16 mouse cellular contexts compared by ENCODE assay signal in genomic region chr5:122116243-122116642, GRCm38 (mm10). TPM values are rescaled to one million over a fixed set of nuclear protein-coding genes. Genes with fewer than 3 reads are reported as not detected.
A peak's percentile ranks its signal among the peaks of the same experiment; 100 is the strongest.
DNase-seq lines count a peak whose midpoint lies in the region; ATAC-seq and TF ChIP-seq lines count a peak whose summit lies in the region.
"Had no signal": no experiment of that assay in that cellular context is flagged by ENCODE, and none has a peak within 500 bp of the region (broad histone marks: within the 10 kb centered on the region; RNA-seq: fewer than 3 reads in every experiment).

No protein-coding gene starts in this region.

- H3K27ac ChIP-seq in lung, embryonic 14.5 days (ENCODE audit: low read depth), result no peak overlapping the region
- H3K27ac ChIP-seq in small intestine, adult 2 months (ENCODE audit: insufficient read depth, low read depth, low read length), result no peak overlapping the region
- no peak overlapping the region for H3K27ac ChIP-seq in hindbrain, embryonic 16.5 days (ENCODE audit: low read depth, low read length)
- H3K27ac ChIP-seq: limb, embryonic 12.5 days had no signal

- no peak for ATAC-seq in CD4-positive, CD25-positive, alpha-beta regulatory T cell, adult 4 months
- no peak for ATAC-seq in lung, embryonic 14.5 days (ENCODE audit: insufficient read depth)
- ATAC-seq in hindbrain, embryonic 16.5 days, result no peak
- ATAC-seq: activated CD4-positive, CD25-positive, alpha-beta regulatory T cell, adult 4 months had no signal

- H3K36me3 ChIP-seq in lung, embryonic 14.5 days (ENCODE audit: insufficient read depth), result no peaks in the 10 kb centered on the region
- H3K36me3 ChIP-seq in small intestine, adult 2 months (ENCODE audit: control insufficient read depth, insufficient read depth, low read length), result no peaks in the 10 kb centered on the region
- no peaks in the 10 kb centered on the region for H3K36me3 ChIP-seq in hindbrain, embryonic 16.5 days (ENCODE audit: control insufficient read depth, insufficient read depth, low read length)
- H3K36me3 ChIP-seq: limb, embryonic 12.5 days had no signal

- H3K4me3 ChIP-seq in lung, embryonic 14.5 days (ENCODE audit: low read depth, low read length), result no peak overlapping the region
- no peak overlapping the region for H3K4me3 ChIP-seq in small intestine, adult 2 months (ENCODE audit: low read depth, low read length)
- H3K4me3 ChIP-seq in hindbrain, embryonic 16.5 days (ENCODE audit: low read length), result no peak overlapping the region
- H3K4me3 ChIP-seq: limb, embryonic 12.5 days had no signal

- H3K4me2 ChIP-seq in lung, embryonic 14.5 days, result no peak overlapping the region
- H3K4me2 ChIP-seq in hindbrain, embryonic 16.5 days (ENCODE audit: low read length), result no peak overlapping the region
- H3K4me2 ChIP-seq: limb, embryonic 12.5 days had no signal

- TF ChIP-seq POLR2A in small intestine, adult 2 months (IDR thresholded peaks at IDR 0.05; ENCODE audit: low read depth, low read length), result no peak

- 88% methylated on average over 6 of the region's 6 CpGs for WGBS in lung, embryonic 14.5 days
- 89% methylated on average over 6 of the region's 6 CpGs for WGBS in small intestine, adult 2 months
- WGBS in hindbrain, embryonic 16.5 days, result 88% methylated on average over 6 of the region's 6 CpGs

- no peaks in the 10 kb centered on the region for H3K9me3 ChIP-seq in lung, embryonic 14.5 days (ENCODE audit: low read depth, low read length)
- no peaks in the 10 kb centered on the region; the same call in 1 of the 2 replicates for H3K9me3 ChIP-seq in hindbrain, embryonic 16.5 days (ENCODE audit: control insufficient read depth, low read length)
- H3K9me3 ChIP-seq: limb, embryonic 12.5 days had no signal

- H3K27me3 ChIP-seq in lung, embryonic 14.5 days (ENCODE audit: insufficient read depth, low read length), result no peaks in the 10 kb centered on the region
- H3K27me3 ChIP-seq in small intestine, adult 2 months (ENCODE audit: control insufficient read depth, insufficient read depth, low read length), result no peaks in the 10 kb centered on the region
- H3K27me3 ChIP-seq in hindbrain, embryonic 16.5 days (replicated peaks; ENCODE audit: control insufficient read depth, insufficient read depth, low read length), result no peaks in the 10 kb centered on the region
- H3K27me3 ChIP-seq: limb, embryonic 12.5 days had no signal

- no peak overlapping the region for H3K9ac ChIP-seq in lung, embryonic 14.5 days
- H3K9ac ChIP-seq in hindbrain, embryonic 16.5 days (ENCODE audit: low read depth, low read length), result no peak overlapping the region
- H3K9ac ChIP-seq: limb, embryonic 12.5 days had no signal

- intact Hi-C loops in left cerebral cortex, postnatal 14 days (cut with DNase I), result no loop called here

- peak; percentile 59 for DNase-seq in CD4-positive, CD25-positive, alpha-beta regulatory T cell, adult 2 months (ENCODE audit: low read depth, low spot score)
- no peak for DNase-seq in lung, embryonic 14.5 days
- no peak for DNase-seq in lung, postnatal 25 days (ENCODE audit: low spot score)
- peak; percentile 93 for DNase-seq in ZHBTc4 (ENCODE audit: low read depth, low spot score)
- DNase-seq in left cerebral cortex, postnatal 14 days (ENCODE audit: low spot score in 2 of 2), result no peak
- DNase-seq: cerebellum, adult 11-12 months; gastrocnemius, postnatal 14 days; kidney, adult 11 months; layer of hippocampus, adult 9-11 months had no signal

- peak; percentile 54 for TF ChIP-seq CTCF in lung, embryonic 14.5 days (IDR thresholded peaks at IDR 0.05; ENCODE audit: low read depth)
- TF ChIP-seq CTCF in small intestine, adult 2 months (IDR thresholded peaks at IDR 0.05; ENCODE audit: extremely low read depth, insufficient read length, insufficient replicate concordance, low read depth, low read length), result peak; percentile 41; the same call in 1 of the 2 replicates

- no peaks in the 10 kb centered on the region for H3K4me1 ChIP-seq in lung, embryonic 14.5 days (ENCODE audit: insufficient read depth)
- H3K4me1 ChIP-seq in small intestine, adult 2 months (ENCODE audit: control insufficient read depth, insufficient read depth, insufficient read length, low read length), result no peaks in the 10 kb centered on the region
- H3K4me1 ChIP-seq in hindbrain, embryonic 16.5 days (ENCODE audit: control insufficient read depth, insufficient read depth, low read depth, low read length), result no peaks in the 10 kb centered on the region
- H3K4me1 ChIP-seq: limb, embryonic 12.5 days had no signal

RNA-seq across cellular contexts. Expression of gene Myl2, which starts 15.5 kb away (rescaled TPM):
- polyA plus RNA-seq in CD4-positive, CD25-positive, alpha-beta regulatory T cell, adult 4 months (2017; shearing (Covaris generic)), result not detected
- 0.42 and 2.4 TPM in 2 replicates for polyA plus RNA-seq in lung, embryonic 14.5 days (2014; fragmentation: Nextera tagmentation; extraction: Ambion mirVana)
- polyA plus RNA-seq in small intestine, adult 2 months (2012; rRNA removed), result not detected in 2 replicates
- 1.9 and 2.7 TPM in 2 replicates for polyA plus RNA-seq in hindbrain, embryonic 16.5 days (2015; fragmentation: Nextera tagmentation; extraction: Ambion mirVana)
- 1 to 10 TPM; 1.3 to 2.0 TPM for total RNA-seq in left cerebral cortex, postnatal 14 days (2021)
- polyA plus RNA-seq: activated CD4-positive, CD25-positive, alpha-beta regulatory T cell, adult 4 months; forebrain, embryonic 11.5 days had no signal

RNA-seq across cellular contexts. Expression of gene Ccdc63, which starts 24.4 kb away (rescaled TPM):
- polyA plus RNA-seq in CD4-positive, CD25-positive, alpha-beta regulatory T cell, adult 4 months (2017; shearing (Covaris generic)), result under 1 TPM in 1 of 2 experiments, not detected in 1; 0.75 TPM
- polyA plus RNA-seq in lung, embryonic 14.5 days (2014; fragmentation: Nextera tagmentation; extraction: Ambion mirVana), result 0.33 TPM in 1 of 2 replicates, not detected in the other
- 0.10 TPM in 1 of 2 replicates, not detected in the other for polyA plus RNA-seq in small intestine, adult 2 months (2012; rRNA removed)
- 0.19 and 0.20 TPM in 2 replicates for polyA plus RNA-seq in hindbrain, embryonic 16.5 days (2015; fragmentation: Nextera tagmentation; extraction: Ambion mirVana)
- total RNA-seq in left cerebral cortex, postnatal 14 days (2021), result under 1 TPM in 1 of 2 experiments, not detected in 1; 0.24 TPM
- total RNA-seq: gastrocnemius, postnatal 14 days had no signal
- polyA plus RNA-seq: forebrain, embryonic 11.5 days; limb, embryonic 12.5 days; stomach, embryonic 14.5 days had no signal

RNA-seq across cellular contexts. Expression of gene Ppp1cc, which starts 41.8 kb away (rescaled TPM):
- polyA plus RNA-seq in CD4-positive, CD25-positive, alpha-beta regulatory T cell, adult 4 months (2017; shearing (Covaris generic)), result 10 to 100 TPM; 34.6 to 82.0 TPM
- 276 and 293 TPM in 2 replicates for polyA plus RNA-seq in lung, embryonic 14.5 days (2014; fragmentation: Nextera tagmentation; extraction: Ambion mirVana)
- polyA plus RNA-seq in small intestine, adult 2 months (2012; rRNA removed), result 31.4 and 58.9 TPM in 2 replicates
- polyA plus RNA-seq in hindbrain, embryonic 16.5 days (2015; fragmentation: Nextera tagmentation; extraction: Ambion mirVana), result 182 and 185 TPM in 2 replicates
- total RNA-seq in left cerebral cortex, postnatal 14 days (2021), result 100 to 1,000 TPM; 161 to 170 TPM

Comparison
In these comparisons a context has a peak if more than half of its experiments do, and no peak if none do; other contexts are left out.
1. DNase-seq: peak in CD4-positive, CD25-positive, alpha-beta regulatory T cell, adult 2 months (single experiment) and ZHBTc4 (single experiment); none in lung, embryonic 14.5 days (single experiment), lung, postnatal 25 days (single experiment) and left cerebral cortex, postnatal 14 days (0 of 2).